Mouse (Mus musculus): ENCODE measurements around the gene Palm3. TPM values are rescaled to one million over a fixed set of nuclear protein-coding genes. Genes with fewer than 3 reads are reported as not detected.

The Palm3 gene
- total and polyA plus RNA-seq, 3 experiments, result 0.13 to 0.77 (median 0.16) TPM

GRCm38 (mm10) chr8:84067047-84067573, 45.8 kb downstream of the Palm3 start:
- Histone ChIP-seq H3K4me1 (ENCODE audit: control insufficient read depth in 1 of 2, insufficient read depth in 2 of 2) (peaks cover 25 to 66% of the 10 kb centered on the region in 2 experiments), H3K79me2 (replicated peaks; ENCODE audit: control insufficient read depth, extremely low read depth, insufficient read depth, poor library complexity, severe bottlenecking) (peaks cover 14% of the 10 kb centered on the region; the same call in 1 of the 2 replicates), H3K27me3 (replicated peaks) (no peaks in the 10 kb centered on the region), H3K27ac (ENCODE audit: insufficient read depth, low read depth) (peak overlapping the region; percentile 73), H3K9me3 (replicated peaks; ENCODE audit: low read length) (no peaks in the 10 kb centered on the region), H3K36me3 (replicated peaks in 1 of 2; ENCODE audit: control insufficient read depth in 1 of 2, insufficient read depth in 1 of 2, low read length in 1 of 2) (peaks cover 0 to 14% of the 10 kb centered on the region in 2 experiments), H3K4me2 (ENCODE audit: insufficient read depth, low read depth, poor library complexity, severe bottlenecking) (peak overlapping the region; percentile 81), H3K9ac (ENCODE audit: insufficient read depth, low read depth) (peak overlapping the region; percentile 92), H3K4me3 (replicated peaks in 1 of 3; ENCODE audit: low read depth in 2 of 3, low read length in 2 of 3, poor library complexity in 1 of 3) (peak overlapping the region; percentile 61 to 81 (median 70))
- peak; percentile 85 for DNase-seq (ENCODE audit: extremely low read depth)
- dilution Hi-C loops (cut with MboI; ENCODE audit: extremely low pct_ligation_motif_present, extremely low pct_unique_long_range_greater_than_20kb, low sequenced_read_pairs), result no loop called here
- in situ Hi-C loops (cut with MboI; ENCODE audit: low pct_ligation_motif_present, low pct_unique_long_range_greater_than_20kb, low sequenced_read_pairs), result no loop called here
- TF ChIP-seq TBP (conservative IDR thresholded peaks at IDR 0.05; ENCODE audit: low read depth, low read length) (peak; percentile 43; the same call in 1 of the 2 replicates), JUND (conservative IDR thresholded peaks at IDR 0.05; ENCODE audit: low read depth, low read length) (no peak), NELFE (IDR thresholded peaks at IDR 0.05; ENCODE audit: low read depth, low read length) (peak; percentile 49), TCF12 (IDR thresholded peaks at IDR 0.05; ENCODE audit: low read depth, low read length) (no peak), MYC (IDR thresholded peaks at IDR 0.05; ENCODE audit: low read depth, low read length) (no peak), JUN (IDR thresholded peaks at IDR 0.05; ENCODE audit: insufficient read depth, low read depth, low read length) (no peak), MXI1 (IDR thresholded peaks at IDR 0.05; ENCODE audit: low read depth, low read length) (no peak; the same call in 1 of the 2 replicates), IRF4 (IDR thresholded peaks at IDR 0.05; ENCODE audit: low read depth, low read length) (0 out of 2 replicates have a peak, but pooled peaks have one; percentile 32), EP300 (IDR thresholded peaks at IDR 0.05; ENCODE audit: low read length) (no peak), MEF2A (IDR thresholded peaks at IDR 0.05; ENCODE audit: borderline replicate concordance, low read depth, low read length) (no peak), POLR2A (IDR thresholded peaks at IDR 0.05; ENCODE audit: low read depth, low read length) (peak; percentile 56), BHLHE40 (IDR thresholded peaks at IDR 0.05; ENCODE audit: low read depth, low read length) (no peak), MAFK (IDR thresholded peaks at IDR 0.05; ENCODE audit: insufficient replicate concordance, low read length) (no peak), ZNF384 (IDR thresholded peaks at IDR 0.05; ENCODE audit: low read depth, low read length) (no peak), CTCF (conservative IDR thresholded peaks at IDR 0.05 in 1 of 2, IDR thresholded peaks at IDR 0.05 in 1 of 2; ENCODE audit: low read depth in 2 of 2, low read length in 2 of 2) (no peak), GABPA (IDR thresholded peaks at IDR 0.05; ENCODE audit: insufficient replicate concordance, low read depth, low read length) (no peak), CHD1 (IDR thresholded peaks at IDR 0.05; ENCODE audit: low read depth, low read length) (no peak), HCFC1 (IDR thresholded peaks at IDR 0.05; ENCODE audit: low read depth, low read length) (no peak), NRF1 (IDR thresholded peaks at IDR 0.05; ENCODE audit: low read depth, low read length) (peak; percentile 36), MAZ (IDR thresholded peaks at IDR 0.05; ENCODE audit: low read depth, low read length) (peak; percentile 73; the same call in 1 of the 2 replicates), ZKSCAN1 (IDR thresholded peaks at IDR 0.05; ENCODE audit: borderline replicate concordance, low read depth, low read length) (no peak), USF2 (conservative IDR thresholded peaks at IDR 0.05; ENCODE audit: low read depth, low read length) (no peak), ELF1 (IDR thresholded peaks at IDR 0.05; ENCODE audit: low read depth, low read length) (peak; percentile 78), SMC3 (IDR thresholded peaks at IDR 0.05; ENCODE audit: low read depth, low read length) (no peak), PAX5 (IDR thresholded peaks at IDR 0.05; ENCODE audit: low read length) (no peak)
